Mouse (Mus musculus) forebrain, embryonic 16.5 days (tissue): Measurements from ENCODE around the gene Mybph. TPM values are rescaled to one million over a fixed set of nuclear protein-coding genes. Genes with fewer than 3 reads are reported as not detected.

Experiments used
- ATAC-seq: fragments of 200-750 bp; cut with Nextera tagmentation; 2 replicates; pipeline ENCODE4 v1.8.0; 2017; ENCODE audit warnings: mild to moderate bottlenecking, moderate library complexity
- H3K27ac ChIP-seq: fragments of 300-500 bp; sonication (generic); 2 replicates; pipeline ENCODE4 v1.5.1; 2014; ENCODE audit warnings: low read length, control low read depth
- H3K27me3 ChIP-seq: fragments of 300-500 bp; sonication (generic); replicated peaks from 2 replicates; pipeline ENCODE4 v1.6.1; 2014; ENCODE audit warnings: low read length; ENCODE audit not compliant: control insufficient read depth, insufficient read depth
- H3K36me3 ChIP-seq: fragments of 300-500 bp; sonication (generic); 2 replicates; pipeline ENCODE4 v1.6.1; 2014; ENCODE audit not compliant: control insufficient read depth, insufficient read depth
- H3K4me1 ChIP-seq: fragments of 300-500 bp; sonication (generic); replicated peaks from 2 replicates; pipeline ENCODE4 v1.6.1; 2014; ENCODE audit warnings: low read length; ENCODE audit not compliant: control insufficient read depth, insufficient read depth
- H3K4me2 ChIP-seq: fragments of 300-500 bp; sonication (generic); 2 replicates; pipeline ENCODE4 v1.6.1; 2014; ENCODE audit warnings: mild to moderate bottlenecking, low read length, control low read depth
- H3K4me3 ChIP-seq: fragments of 300-500 bp; sonication (generic); replicated peaks from 2 replicates; pipeline ENCODE4 v1.5.1; 2014; ENCODE audit warnings: mild to moderate bottlenecking, low read length, control low read depth
- H3K9ac ChIP-seq: fragments of 300-500 bp; sonication (generic); replicated peaks from 2 replicates; pipeline ENCODE4 v1.6.1; 2014; ENCODE audit warnings: low read depth, low read length, control low read depth
- H3K9me3 ChIP-seq: fragments of 300-500 bp; sonication (generic); 2 replicates; pipeline ENCODE4 v1.6.1; 2016; ENCODE audit warnings: low read length; ENCODE audit not compliant: control insufficient read depth
- WGBS: fragments of 180-500 bp; shearing (Covaris S2); extraction: QIAGEN DNeasy Blood & Tissue Kit; methylation state at CpG from one replicate; pipeline ENCODE4 v1.1.7; 2014; 5-methylcytosine and 5-hydroxymethylcytosine counted together
- polyA plus RNA-seq: library from polyadenylated mRNA; unstranded; fragments of >200 nt; fragmentation: Nextera tagmentation; extraction: Ambion mirVana; gene quantifications from 2 replicates; pipeline ENCODE4 v1.2.1, GENCODE M21; 2015

Gene Mybph
- polyA plus RNA-seq, 1 experiment from 2014 or later: not detected

- Histone ChIP-seq H3K27ac (no peak overlapping the region), H3K4me2 (peak overlapping the region; percentile 88), H3K4me3 (peak overlapping the region; percentile 57), H3K9me3 (no peaks in the 10 kb centered on the region), H3K27me3 (peaks cover 14% of the 10 kb centered on the region; the same call in 1 of the 2 replicates), H3K9ac (peak overlapping the region; percentile 72), H3K36me3 (no peaks in the 10 kb centered on the region), H3K4me1 (peaks cover 43% of the 10 kb centered on the region)
- WGBS: under 1% methylated on average over 41 of the region's 41 CpGs
- ATAC-seq: peak; percentile 62
Measured at GRCm38 (mm10) chr1:134234455-134235390, 41.5 kb downstream of the Mybph start.

- H3K4me1 ChIP-seq: peaks cover 43% of the 10 kb centered on the region
- H3K36me3 ChIP-seq: no peaks in the 10 kb centered on the region
- 0% methylated on average over 30 of the region's 37 CpGs for WGBS
- H3K4me2 ChIP-seq: peak within 1 kb of the TSS; percentile 88
- H3K9me3 ChIP-seq: no peaks in the 10 kb centered on the region
- peaks cover 14% of the 10 kb centered on the region; the same call in 1 of the 2 replicates for H3K27me3 ChIP-seq
- peak; percentile 48 for ATAC-seq
- peak within 1 kb of the TSS; percentile 72 for H3K9ac ChIP-seq
- H3K27ac ChIP-seq: peak within 1 kb of the TSS; percentile 70
- H3K4me3 ChIP-seq: peak within 1 kb of the TSS; percentile 57
Measured at GRCm38 (mm10) chr1:134235391-134235921, 42.2 kb downstream of the Mybph start, which contains the start of gene Adora1. Adora1 (minus strand) TSS chr1:134235431.

DNA sequence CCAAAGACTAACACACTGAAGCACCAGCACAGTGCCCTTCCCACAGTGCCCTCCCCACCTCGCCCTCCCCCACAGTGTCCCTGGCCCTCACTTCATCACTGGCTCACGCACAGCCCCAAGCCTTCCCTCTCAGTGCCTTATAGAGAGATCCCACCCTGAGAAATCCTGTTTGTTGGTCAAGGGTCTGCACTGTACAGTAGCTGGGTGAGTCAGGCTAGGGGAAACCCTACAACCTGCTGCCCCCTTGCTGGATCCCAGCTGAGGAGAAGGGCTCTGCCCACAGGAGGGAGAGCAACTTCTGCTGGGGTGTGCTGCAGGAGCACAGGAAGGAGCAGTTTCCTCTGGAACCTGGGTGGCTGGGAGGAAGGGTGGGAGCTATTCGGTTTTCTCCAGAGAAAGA is 42.9 kb downstream of the Mybph start:
- 21% methylated on average over 3 of the region's 3 CpGs for WGBS
- Histone ChIP-seq H3K4me2 (no peak overlapping the region), H3K9me3 (no peaks in the 10 kb centered on the region), H3K4me3 (no peak overlapping the region), H3K9ac (no peak overlapping the region), H3K36me3 (no peaks in the 10 kb centered on the region), H3K27ac (no peak overlapping the region), H3K27me3 (peaks cover 14% of the 10 kb centered on the region; the same call in 1 of the 2 replicates), H3K4me1 (peaks cover 41% of the 10 kb centered on the region)
- ATAC-seq: peak; percentile 16; the same call in 1 of the 2 replicates

DNA sequence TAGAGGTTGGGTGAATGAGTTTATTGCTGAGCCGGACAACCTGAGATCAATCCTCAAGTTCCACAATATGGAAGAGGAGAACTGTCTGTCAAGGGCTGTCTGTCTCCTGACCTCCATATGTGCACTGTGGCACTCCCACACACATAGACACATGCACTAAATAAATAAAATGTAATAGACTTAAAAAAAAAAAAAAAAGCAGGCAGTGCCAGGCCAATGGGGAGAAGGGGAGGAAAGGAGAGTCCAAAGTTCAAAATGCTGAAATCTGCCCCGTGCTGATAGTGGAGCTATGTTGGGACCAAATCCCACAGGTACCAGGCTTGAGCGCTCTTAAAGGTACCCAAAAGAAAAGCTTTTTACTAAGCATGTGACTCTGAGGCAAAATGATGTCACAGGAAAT is 44.2 kb downstream of the Mybph start:
- H3K4me1 ChIP-seq: peaks cover 35% of the 10 kb centered on the region
- H3K4me3 ChIP-seq: no peak overlapping the region
- H3K4me2 ChIP-seq: no peak overlapping the region
- WGBS: 83% methylated on average over 3 of the region's 3 CpGs
- H3K36me3 ChIP-seq: no peaks in the 10 kb centered on the region
- H3K27ac ChIP-seq: no peak overlapping the region
- ATAC-seq: no peak
- H3K9me3 ChIP-seq: no peaks in the 10 kb centered on the region
- H3K27me3 ChIP-seq: peaks cover 16% of the 10 kb centered on the region; the same call in 1 of the 2 replicates
- no peak overlapping the region for H3K9ac ChIP-seq

DNA sequence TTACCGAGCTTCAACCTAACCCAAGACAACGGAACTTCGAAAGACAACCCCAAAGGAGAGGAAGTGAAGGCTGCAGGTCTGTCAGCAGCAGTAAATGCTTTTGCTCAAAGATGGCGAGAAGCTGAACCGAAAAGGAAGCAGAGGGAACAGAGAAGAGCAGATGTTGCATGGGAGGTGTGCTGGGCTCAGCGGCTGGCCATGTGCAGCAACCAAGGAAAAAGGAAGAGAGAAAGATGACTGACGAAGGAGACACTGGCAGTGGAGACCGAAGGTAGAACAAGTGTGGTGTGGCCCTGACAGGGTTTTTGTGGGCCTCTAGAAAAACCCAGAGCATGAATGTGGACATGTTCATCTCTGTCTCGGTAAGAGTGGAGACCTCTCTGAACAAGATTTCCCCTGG is 47.5 kb downstream of the Mybph start:
- Histone ChIP-seq H3K4me2 (no peak overlapping the region), H3K4me1 (peaks cover 7% of the 10 kb centered on the region), H3K36me3 (no peaks in the 10 kb centered on the region), H3K27ac (no peak overlapping the region), H3K4me3 (no peak overlapping the region), H3K9ac (no peak overlapping the region), H3K27me3 (0 out of 2 replicates have a peak, but pooled peaks cover 2% of the 10 kb centered on the region), H3K9me3 (no peaks in the 10 kb centered on the region)
- WGBS: 85% methylated on average over 9 of the region's 9 CpGs
- no peak for ATAC-seq

DNA sequence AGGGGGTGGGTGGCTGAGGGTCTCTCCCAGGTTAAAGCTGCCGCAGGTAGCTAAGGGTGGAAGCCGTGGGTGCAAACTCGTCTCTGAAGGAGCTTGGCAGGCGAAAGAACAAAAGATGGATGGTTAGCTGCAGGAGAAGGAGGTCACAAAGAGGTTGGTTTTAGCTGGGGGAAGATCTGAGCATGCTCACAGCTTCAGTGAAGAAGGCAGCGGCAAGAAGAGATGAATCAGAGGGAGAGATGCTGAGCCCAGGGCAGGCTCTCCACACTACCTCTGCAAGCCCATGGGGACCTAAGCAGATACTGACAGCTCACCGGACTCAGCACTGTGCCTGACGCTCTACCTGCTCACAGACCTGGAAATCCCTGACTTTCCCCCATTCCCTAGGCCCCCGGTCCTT is 48.0 kb downstream of the Mybph start:
- Histone ChIP-seq H3K9me3 (no peaks in the 10 kb centered on the region), H3K4me2 (no peak overlapping the region), H3K4me3 (no peak overlapping the region), H3K27me3 (0 out of 2 replicates have a peak, but pooled peaks cover 2% of the 10 kb centered on the region), H3K9ac (no peak overlapping the region), H3K27ac (no peak overlapping the region), H3K36me3 (no peaks in the 10 kb centered on the region), H3K4me1 (peaks cover 2% of the 10 kb centered on the region; the same call in 1 of the 2 replicates)
- no peak for ATAC-seq
- 66% methylated on average over 8 of the region's 8 CpGs for WGBS

- H3K9me3 ChIP-seq: no peaks in the 10 kb centered on the region
- H3K36me3 ChIP-seq: no peaks in the 10 kb centered on the region
- 0 out of 2 replicates have a peak, but pooled peaks cover 2% of the 10 kb centered on the region for H3K27me3 ChIP-seq
- H3K4me1 ChIP-seq: peaks cover 2% of the 10 kb centered on the region; the same call in 1 of the 2 replicates
- WGBS: 71% methylated on average over 2 of the region's 2 CpGs
- no peak overlapping the region for H3K4me2 ChIP-seq
- no peak overlapping the region for H3K4me3 ChIP-seq
- H3K27ac ChIP-seq: no peak overlapping the region
- H3K9ac ChIP-seq: no peak overlapping the region
- no peak for ATAC-seq
Measured at GRCm38 (mm10) chr1:134242286-134242685, 49.0 kb downstream of the Mybph start.

GRCm38 (mm10) chr1:134243505-134243904 is 50.3 kb downstream of the Mybph start:
- Histone ChIP-seq H3K4me2 (no peak overlapping the region), H3K4me1 (peaks cover 2% of the 10 kb centered on the region; the same call in 1 of the 2 replicates), H3K9ac (no peak overlapping the region), H3K36me3 (no peaks in the 10 kb centered on the region), H3K27me3 (0 out of 2 replicates have a peak, but pooled peaks cover 2% of the 10 kb centered on the region), H3K9me3 (no peaks in the 10 kb centered on the region), H3K27ac (no peak overlapping the region), H3K4me3 (no peak overlapping the region)
- WGBS: 78% methylated on average over 6 of the region's 6 CpGs
- no peak for ATAC-seq
